Mouse (Mus musculus) cortical plate, adult 2 months (tissue): ENCODE data around the gene Dixdc1.

Experiments used
- CTCF ChIP-seq: fragments of 200-500 bp; IDR thresholded peaks from 2 replicates; pipeline ENCODE4 v1.5.1; 2011; ENCODE audit warnings: mild to moderate bottlenecking, control low read depth, low read length; ENCODE audit not compliant: insufficient read depth; ENCODE audit errors: extremely low read depth
- POLR2A ChIP-seq: fragments of 200-500 bp; IDR thresholded peaks from 2 replicates; pipeline ENCODE4 v1.6.1; 2011; ENCODE audit warnings: mild to moderate bottlenecking, low read length, control low read depth; ENCODE audit not compliant: insufficient read depth; ENCODE audit errors: extremely low read depth

DNA sequence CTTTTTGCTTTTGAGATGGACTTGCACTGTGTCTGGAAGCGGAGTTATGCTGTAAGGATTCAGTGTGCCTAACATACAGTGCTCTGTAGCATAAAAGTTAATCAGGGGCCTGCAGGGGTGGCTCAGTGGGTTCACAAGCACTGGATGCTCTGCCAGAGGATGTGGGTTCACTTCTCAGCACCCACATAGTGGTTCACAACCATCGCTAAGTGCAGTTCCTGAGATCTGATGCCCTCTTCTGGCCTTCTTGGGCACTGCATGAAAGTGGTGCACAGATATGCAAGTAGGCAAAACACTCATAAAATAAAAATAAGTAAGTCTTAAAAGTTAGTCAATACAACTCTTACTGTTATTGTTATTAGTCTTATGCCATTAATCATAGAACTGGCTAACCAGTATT lies 42.8 kb upstream of the Dixdc1 start:
- TF ChIP-seq CTCF: peak; percentile 40; the same call in 1 of the 2 replicates
- no peak for TF ChIP-seq POLR2A
